Mouse (Mus musculus) midbrain, embryonic 11.5 days (tissue): ENCODE results near the gene Cd302. TPM values are rescaled to one million over a fixed set of nuclear protein-coding genes. Genes with fewer than 3 reads are reported as not detected.
A peak's percentile ranks its signal among the peaks of the same experiment; 100 is the strongest.

Experiments used
- ATAC-seq: fragments of 200-750 bp; cut with Nextera tagmentation; 2 replicates; pipeline ENCODE4 v1.8.0; 2017; ENCODE audit warnings: moderate TSS enrichment, moderate library complexity; ENCODE audit not compliant: low FRiP score
- DNase-seq: peaks from one replicate; pipeline ENCODE4 v3.0.0; 2015; ENCODE audit warnings: low spot score; ENCODE audit errors: missing footprints
- H3K27ac ChIP-seq: fragments of 300-500 bp; sonication (generic); 2 replicates; pipeline ENCODE4 v1.5.1; 2014; ENCODE audit warnings: low read depth, low read length
- H3K27me3 ChIP-seq: fragments of 300-500 bp; sonication (generic); 2 replicates; pipeline ENCODE4 v1.6.1; 2014; ENCODE audit warnings: mild to moderate bottlenecking, low read length, moderate library complexity, mixed read lengths; ENCODE audit not compliant: control insufficient read depth, insufficient read depth
- H3K36me3 ChIP-seq: fragments of 300-500 bp; sonication (generic); 2 replicates; pipeline ENCODE4 v1.6.1; 2014; ENCODE audit warnings: mild to moderate bottlenecking, low read length, moderate library complexity, mixed read lengths; ENCODE audit not compliant: control insufficient read depth, insufficient read depth
- H3K4me1 ChIP-seq: fragments of 300-500 bp; sonication (generic); 2 replicates; pipeline ENCODE4 v1.6.1; 2014; ENCODE audit warnings: low read length; ENCODE audit not compliant: control insufficient read depth, insufficient read depth
- H3K4me2 ChIP-seq: fragments of 300-500 bp; sonication (generic); 2 replicates; pipeline ENCODE4 v1.6.1; 2014; ENCODE audit warnings: mild to moderate bottlenecking, moderate library complexity
- H3K4me3 ChIP-seq: fragments of 300-500 bp; sonication (generic); 2 replicates; pipeline ENCODE4 v1.5.1; 2014; ENCODE audit warnings: low read depth, low read length
- H3K9ac ChIP-seq: fragments of 300-500 bp; sonication (generic); 2 replicates; pipeline ENCODE4 v1.6.1; 2014; ENCODE audit warnings: low read length
- H3K9me3 ChIP-seq: fragments of 300-500 bp; sonication (generic); 2 replicates; pipeline ENCODE4 v1.6.1; 2016; ENCODE audit warnings: low read length; ENCODE audit not compliant: control insufficient read depth
- WGBS: fragments of 180-500 bp; shearing (Covaris S2); extraction: QIAGEN DNeasy Blood & Tissue Kit; methylation state at CpG from one replicate; pipeline ENCODE4 v1.1.7; 2014; 5-methylcytosine and 5-hydroxymethylcytosine counted together
- polyA plus RNA-seq: library from polyadenylated mRNA; unstranded; fragments of >200 nt; fragmentation: Nextera tagmentation; extraction: Ambion mirVana; gene quantifications from 2 replicates; pipeline ENCODE4 v1.2.1, GENCODE M21; 2014

The Cd302 gene
- polyA plus RNA-seq, 1 experiment from 2014 or later, result 16.2 TPM

DNA sequence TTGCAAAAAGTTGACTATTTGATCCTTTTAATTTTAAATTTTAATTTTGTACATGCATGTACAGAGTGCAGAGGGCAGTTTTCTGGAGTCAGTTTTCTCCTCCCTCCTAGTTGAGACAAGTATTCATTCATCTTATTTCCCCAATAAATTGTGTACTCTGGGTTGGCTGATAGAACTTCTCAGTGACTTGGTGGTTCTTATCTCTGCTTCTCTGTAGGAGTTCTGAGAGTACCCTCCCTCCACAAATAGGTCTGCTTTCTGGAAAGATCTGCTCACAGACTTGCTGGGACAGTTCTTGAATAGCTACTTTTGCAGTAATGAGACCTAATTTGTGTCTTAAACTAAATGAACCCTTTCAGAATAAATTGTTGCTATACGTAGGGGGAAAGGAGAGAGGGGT is 55.8 kb downstream of the Cd302 start:
- no peaks in the 10 kb centered on the region for H3K4me1 ChIP-seq
- ATAC-seq (no peak), DNase-seq (no peak)
- no peak overlapping the region for H3K4me3 ChIP-seq
- no peak overlapping the region for H3K4me2 ChIP-seq
- H3K27ac ChIP-seq, result no peak overlapping the region
- H3K9ac ChIP-seq, result no peak overlapping the region
- 93% methylated on average over 1 of the region's 1 CpGs for WGBS
- 0 out of 2 replicates have a peak, but pooled peaks cover 3% of the 10 kb centered on the region for H3K36me3 ChIP-seq
- H3K27me3 ChIP-seq, result no peaks in the 10 kb centered on the region
- no peaks in the 10 kb centered on the region for H3K9me3 ChIP-seq

DNA sequence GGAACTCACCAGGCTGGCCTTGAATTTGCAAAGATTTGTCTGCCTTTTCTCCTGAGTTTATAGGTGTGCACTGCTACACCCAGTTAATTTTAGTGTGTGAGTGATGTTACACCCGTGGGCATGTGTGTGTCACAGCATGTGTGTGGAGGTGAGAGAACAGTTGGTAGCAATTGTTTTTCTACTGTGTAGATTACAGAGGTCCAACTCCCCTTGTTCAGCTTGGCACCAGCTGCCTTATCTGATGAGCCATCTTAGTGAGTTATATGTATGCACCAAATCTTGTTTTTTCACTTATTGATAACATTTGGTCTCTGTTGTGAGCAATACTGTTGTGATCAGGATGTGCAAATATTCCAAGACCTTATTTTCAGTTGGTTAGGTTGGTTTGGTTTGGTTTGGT is 60.8 kb downstream of the Cd302 start:
- H3K9me3 ChIP-seq, result no peaks in the 10 kb centered on the region
- WGBS, result 91% methylated on average over 1 of the region's 1 CpGs
- no peaks in the 10 kb centered on the region for H3K4me1 ChIP-seq
- DNase-seq, result no peak
- ATAC-seq, result no peak
- H3K4me2 ChIP-seq, result no peak overlapping the region
- no peak overlapping the region for H3K4me3 ChIP-seq
- no peaks in the 10 kb centered on the region for H3K36me3 ChIP-seq
- no peaks in the 10 kb centered on the region for H3K27me3 ChIP-seq
- H3K27ac ChIP-seq, result no peak overlapping the region
- H3K9ac ChIP-seq, result no peak overlapping the region

DNA sequence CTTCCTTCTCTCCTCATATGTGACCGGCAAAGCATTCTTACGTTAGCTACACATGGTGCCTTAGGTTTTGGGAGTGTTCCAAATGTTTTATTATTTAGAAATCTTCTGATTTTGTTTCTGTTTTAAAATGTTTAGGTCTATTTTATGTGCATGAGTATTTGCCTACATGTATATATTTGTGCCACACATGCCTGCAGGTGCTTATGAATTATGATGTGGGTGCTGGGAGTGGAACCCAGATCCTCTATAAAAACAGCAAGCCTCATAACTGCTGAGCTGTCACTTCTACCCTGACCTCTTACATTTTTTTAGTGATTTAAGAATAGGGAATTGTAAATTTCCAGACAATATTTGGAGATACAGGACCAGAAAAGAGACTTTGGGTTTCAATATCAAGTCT is 62.3 kb downstream of the Cd302 start:
- 90% methylated on average over 2 of the region's 2 CpGs for WGBS

DNA sequence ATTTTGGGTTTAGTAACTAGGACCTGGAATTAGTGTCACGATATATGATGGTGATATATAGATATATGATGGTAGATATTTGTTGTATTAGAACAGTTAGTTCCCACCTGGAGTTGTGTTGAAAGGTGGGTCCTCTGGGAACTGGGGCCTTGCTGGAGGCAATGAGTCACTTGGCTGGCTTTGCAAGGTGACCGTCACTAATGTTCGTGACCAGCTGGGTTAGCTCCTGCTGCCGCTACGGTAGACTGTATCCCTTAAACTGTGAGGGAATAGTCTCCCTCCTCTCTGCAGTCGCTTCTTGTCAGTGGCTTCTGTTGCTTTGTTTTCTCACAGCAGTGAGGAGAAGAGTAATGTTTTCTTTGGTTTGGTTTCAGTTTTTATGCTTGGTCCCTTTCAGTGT is 63.1 kb downstream of the Cd302 start:
- Histone ChIP-seq H3K27me3 (no peaks in the 10 kb centered on the region), H3K9ac (no peak overlapping the region), H3K27ac (no peak overlapping the region), H3K4me3 (no peak overlapping the region), H3K4me2 (no peak overlapping the region), H3K4me1 (no peaks in the 10 kb centered on the region), H3K36me3 (no peaks in the 10 kb centered on the region), H3K9me3 (no peaks in the 10 kb centered on the region)
- DNase-seq, result peak; percentile 37
- 82% methylated on average over 6 of the region's 6 CpGs for WGBS
- no peak for ATAC-seq

More for the DNA sequence above, 62.3 kb downstream of the Cd302 start:
- no peak overlapping the region for H3K4me3 ChIP-seq
- no peaks in the 10 kb centered on the region for H3K4me1 ChIP-seq
- no peak overlapping the region for H3K9ac ChIP-seq
- H3K27me3 ChIP-seq, result no peaks in the 10 kb centered on the region
- H3K9me3 ChIP-seq, result no peaks in the 10 kb centered on the region
- ATAC-seq, result no peak
- H3K36me3 ChIP-seq, result no peaks in the 10 kb centered on the region
- H3K27ac ChIP-seq, result no peak overlapping the region
- peak; percentile 51 for DNase-seq
- no peak overlapping the region for H3K4me2 ChIP-seq

DNA sequence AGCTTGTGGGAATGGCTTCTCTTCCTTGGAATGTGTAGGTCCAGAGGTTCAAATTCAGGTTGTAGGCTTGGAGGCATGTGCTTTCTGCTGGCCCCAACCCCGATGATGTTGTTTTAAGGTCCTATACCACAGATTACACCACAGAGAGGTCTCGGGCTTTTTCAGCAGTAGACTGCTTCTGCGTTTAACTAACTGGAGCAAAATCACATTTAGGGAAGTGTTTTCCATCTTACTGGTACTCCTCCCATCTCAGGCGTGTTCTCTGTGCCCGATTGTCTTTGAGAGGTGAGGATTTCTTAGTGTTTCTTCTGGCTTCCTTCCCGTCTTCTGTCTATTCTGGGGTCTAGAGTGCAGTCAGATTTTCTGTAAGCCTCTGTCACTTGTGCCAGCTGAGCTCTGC is 66.7 kb downstream of the Cd302 start:
- no peaks in the 10 kb centered on the region for H3K36me3 ChIP-seq
- 90% methylated on average over 6 of the region's 6 CpGs for WGBS

DNA sequence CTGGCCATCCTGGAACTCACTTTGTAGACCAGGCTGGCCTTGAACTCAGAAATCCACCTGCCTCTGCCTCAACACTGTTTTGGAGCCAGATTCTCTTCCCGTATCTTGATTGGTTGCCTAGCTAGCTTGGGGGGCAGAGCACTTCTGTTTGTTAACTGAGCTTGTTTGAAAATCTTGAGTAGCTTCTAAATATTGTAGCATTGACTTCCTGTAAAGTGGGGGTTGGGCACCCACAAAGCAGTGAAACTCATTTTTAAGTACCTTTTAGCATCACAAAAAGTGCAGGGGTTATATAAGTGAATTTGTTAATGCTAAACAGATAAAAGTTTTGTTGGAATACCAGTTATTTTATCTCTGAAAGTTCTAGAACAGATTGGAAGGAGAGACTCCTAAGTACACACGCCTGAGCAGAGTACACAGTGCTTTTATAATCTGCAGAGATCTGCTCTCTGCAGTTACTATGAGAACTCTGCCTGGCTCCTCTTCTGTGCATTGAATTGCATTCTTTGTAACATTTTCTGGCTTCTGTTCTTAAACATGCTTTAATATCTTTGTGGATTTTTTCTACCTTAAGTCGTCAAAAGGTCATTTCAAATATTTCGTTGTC is 67.6 kb downstream of the Cd302 start:
- Histone ChIP-seq H3K4me3 (no peak overlapping the region), H3K4me2 (no peak overlapping the region), H3K4me1 (peaks cover 4% of the 10 kb centered on the region), H3K9me3 (no peaks in the 10 kb centered on the region), H3K9ac (no peak overlapping the region), H3K27me3 (no peaks in the 10 kb centered on the region), H3K36me3 (no peaks in the 10 kb centered on the region), H3K27ac (no peak overlapping the region)
- no peak for ATAC-seq
- no peak for DNase-seq
- 90% methylated on average over 4 of the region's 4 CpGs for WGBS

More for the DNA sequence above, 66.7 kb downstream of the Cd302 start:
- DNase-seq, result no peak
- Histone ChIP-seq H3K9ac (no peak overlapping the region), H3K9me3 (no peaks in the 10 kb centered on the region), H3K4me3 (no peak overlapping the region), H3K27me3 (no peaks in the 10 kb centered on the region), H3K27ac (no peak overlapping the region), H3K4me1 (no peaks in the 10 kb centered on the region), H3K4me2 (no peak overlapping the region)
- no peak for ATAC-seq

DNA sequence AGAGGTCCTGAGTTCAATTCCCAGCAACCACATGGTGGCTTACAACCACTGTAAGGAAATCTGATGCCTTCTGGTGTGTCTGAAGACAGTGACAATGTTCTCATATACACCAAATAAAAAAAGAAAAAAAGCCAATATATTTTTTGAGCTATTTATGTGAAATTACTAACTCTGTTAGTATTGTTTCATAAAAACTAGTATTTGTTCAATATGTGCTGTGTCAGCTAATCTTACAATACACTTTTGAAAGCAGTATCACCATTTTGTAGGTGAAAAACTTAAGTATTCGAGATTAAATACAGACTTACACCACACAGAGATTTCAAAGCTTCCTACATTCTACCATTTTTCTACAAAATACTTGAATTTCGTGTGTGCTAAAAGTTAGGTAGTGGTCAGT is 69.6 kb downstream of the Cd302 start:
- H3K9ac ChIP-seq, result no peak overlapping the region
- no peaks in the 10 kb centered on the region for H3K27me3 ChIP-seq
- DNase-seq, result no peak
- no peaks in the 10 kb centered on the region for H3K36me3 ChIP-seq
- H3K4me3 ChIP-seq, result no peak overlapping the region
- H3K4me2 ChIP-seq, result no peak overlapping the region
- peaks cover 14% of the 10 kb centered on the region for H3K4me1 ChIP-seq
- no peak overlapping the region for H3K27ac ChIP-seq
- H3K9me3 ChIP-seq, result no peaks in the 10 kb centered on the region
- 93% methylated on average over 2 of the region's 2 CpGs for WGBS
- no peak for ATAC-seq

DNA sequence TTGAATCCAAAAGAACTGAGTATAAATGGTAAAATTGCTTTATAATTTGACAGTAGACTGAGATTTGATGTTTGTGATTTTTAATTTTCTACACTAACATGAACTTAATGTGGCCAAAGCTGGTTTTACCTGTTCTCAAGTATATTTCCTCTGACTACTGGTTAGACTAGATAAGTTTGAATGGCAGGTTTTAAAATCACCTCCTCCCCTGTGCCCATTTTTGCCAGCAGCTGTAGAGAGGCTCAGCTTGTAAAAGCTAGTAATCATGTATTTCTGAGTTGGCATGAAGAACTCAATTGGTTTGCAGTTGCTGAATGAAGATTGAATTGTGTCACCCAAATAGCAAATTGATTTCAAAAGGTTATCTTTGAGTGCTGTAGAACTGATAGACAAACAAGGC is 71.8 kb downstream of the Cd302 start:
- Histone ChIP-seq H3K4me3 (no peak overlapping the region), H3K9ac (no peak overlapping the region), H3K27ac (no peak overlapping the region), H3K36me3 (no peaks in the 10 kb centered on the region), H3K4me2 (no peak overlapping the region), H3K27me3 (no peaks in the 10 kb centered on the region), H3K9me3 (no peaks in the 10 kb centered on the region), H3K4me1 (peaks cover 17% of the 10 kb centered on the region)
- DNase-seq, result no peak
- no peak for ATAC-seq

DNA sequence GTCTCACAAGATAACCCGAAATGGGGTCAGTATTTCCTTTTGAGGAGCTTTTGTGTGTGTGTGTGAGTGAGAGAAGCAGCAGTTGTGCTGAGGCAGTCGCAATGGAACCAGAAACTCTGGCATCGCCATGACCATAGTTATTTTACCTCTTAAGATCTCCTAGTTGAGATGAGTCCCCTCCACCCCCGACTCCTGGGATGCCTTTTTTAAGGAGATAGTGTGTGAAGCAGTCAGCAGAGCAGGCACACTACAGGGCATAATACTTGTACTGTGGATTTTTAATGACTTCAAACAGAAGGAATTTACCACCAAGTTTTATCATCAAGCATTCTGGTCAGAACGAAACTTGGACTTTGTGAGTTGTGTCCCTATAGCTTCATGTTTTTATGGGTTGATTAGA is 73.5 kb downstream of the Cd302 start:
- WGBS, result 30% methylated on average over 5 of the region's 5 CpGs
- DNase-seq, result peak; percentile 86
- peak overlapping the region; percentile 70 for H3K4me2 ChIP-seq

More for the DNA sequence above, 73.5 kb downstream of the Cd302 start:
- ATAC-seq, result no peak
- Histone ChIP-seq H3K9me3 (no peaks in the 10 kb centered on the region), H3K27me3 (no peaks in the 10 kb centered on the region), H3K36me3 (no peaks in the 10 kb centered on the region), H3K4me1 (peaks cover 17% of the 10 kb centered on the region), H3K27ac (no peak overlapping the region), H3K4me3 (peak overlapping the region; percentile 93), H3K9ac (peak overlapping the region; percentile 95)
